Mouse (Mus musculus) megakaryocyte, adult 5-6 weeks (primary cell): ENCODE data around the gene Gm8362. TPM values are rescaled to one million over a fixed set of nuclear protein-coding genes. Genes with fewer than 3 reads are reported as not detected.
"Not testable (repeated sequence)": the region's sequence is repeated elsewhere in the genome, so short reads cannot be mapped to it uniquely, and the experiment has no call there.

ENCODE experiments used
- ATAC-seq: 2 replicates; pipeline ENCODE4 v1.8.0; 2016; ENCODE audit warnings: mild to moderate bottlenecking, inconsistent platforms; ENCODE audit not compliant: poor library complexity, severe bottlenecking
- total RNA-seq, 2 experiments: library from RNA; stranded (forward) in 1 of 2; stranded (reverse) in 1 of 2; fragments of 153-499, 151-499 nt in 1 of 2; fragments of 221-1000, 200-1000 nt in 1 of 2; gene quantifications; 2 replicates each; pipeline versions ENCODE4 v1.2.3 to v1.2.4; 2015 to 2017

The Gm8362 gene
- total RNA-seq (2015) (not detected in 2 replicates), total RNA-seq (2017) (not detected in 2 replicates)

DNA sequence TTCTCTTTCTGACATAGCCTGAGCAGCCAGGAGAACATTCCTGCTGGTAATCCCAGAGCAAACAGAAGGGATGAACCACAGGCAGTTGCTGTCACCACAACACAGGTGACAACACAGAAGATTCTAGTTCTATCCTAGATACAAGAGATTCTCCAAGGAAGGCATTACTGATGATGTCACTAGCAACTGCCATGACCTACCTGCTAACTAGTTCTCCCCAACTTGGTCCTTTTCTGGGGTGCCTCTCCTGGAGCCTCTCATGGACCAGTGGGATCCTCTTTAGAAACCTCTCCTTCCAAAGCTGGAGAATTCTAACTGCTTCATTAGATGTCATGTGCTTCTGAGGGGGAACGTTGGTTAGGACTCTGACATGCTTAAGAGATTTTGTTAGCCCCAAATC is at the start of gene Gm8362:
Gene Gm8362, minus strand, starts transcription at position 101 of the 400 bp plus-strand sequence.
- not testable (repeated sequence) for ATAC-seq

DNA sequence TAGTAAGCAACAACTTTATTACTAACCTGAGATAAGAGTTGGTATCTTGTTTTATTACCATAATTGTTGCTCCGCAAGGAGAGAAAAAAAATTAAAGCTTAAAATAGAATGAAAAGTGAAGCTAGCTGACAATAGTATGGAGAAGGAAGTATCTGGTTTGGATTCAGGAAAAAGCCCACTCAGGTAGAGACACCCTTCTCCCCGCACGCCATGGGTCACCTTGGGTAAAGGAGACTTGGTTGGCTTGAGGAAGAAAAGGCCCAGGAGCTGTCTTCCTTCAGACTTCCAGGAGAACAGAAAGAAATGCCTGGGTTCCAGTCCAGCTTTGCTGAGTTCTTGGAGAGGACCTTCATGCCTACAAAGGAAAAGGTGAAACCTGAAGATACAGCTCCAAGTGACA is 49.1 kb upstream of the Gm8362 start:
- not testable (repeated sequence) for ATAC-seq

DNA sequence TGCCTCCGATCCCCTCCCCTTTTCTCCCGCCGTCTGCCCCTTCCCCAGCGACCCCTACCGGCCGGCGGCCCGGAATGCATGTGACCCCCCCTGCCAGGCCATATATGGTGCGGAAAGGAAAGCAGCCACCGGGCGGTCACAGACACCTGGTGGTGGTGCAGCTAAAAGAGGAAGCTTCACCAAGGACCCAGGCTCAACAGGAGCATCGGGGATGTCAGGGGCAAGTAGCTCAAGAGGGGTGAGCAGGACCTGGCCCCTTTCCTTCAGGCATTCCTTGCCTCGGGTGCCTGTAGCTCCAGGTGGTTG is 17.0 kb downstream of the Gm8362 start:
- ATAC-seq = not testable (repeated sequence)

DNA sequence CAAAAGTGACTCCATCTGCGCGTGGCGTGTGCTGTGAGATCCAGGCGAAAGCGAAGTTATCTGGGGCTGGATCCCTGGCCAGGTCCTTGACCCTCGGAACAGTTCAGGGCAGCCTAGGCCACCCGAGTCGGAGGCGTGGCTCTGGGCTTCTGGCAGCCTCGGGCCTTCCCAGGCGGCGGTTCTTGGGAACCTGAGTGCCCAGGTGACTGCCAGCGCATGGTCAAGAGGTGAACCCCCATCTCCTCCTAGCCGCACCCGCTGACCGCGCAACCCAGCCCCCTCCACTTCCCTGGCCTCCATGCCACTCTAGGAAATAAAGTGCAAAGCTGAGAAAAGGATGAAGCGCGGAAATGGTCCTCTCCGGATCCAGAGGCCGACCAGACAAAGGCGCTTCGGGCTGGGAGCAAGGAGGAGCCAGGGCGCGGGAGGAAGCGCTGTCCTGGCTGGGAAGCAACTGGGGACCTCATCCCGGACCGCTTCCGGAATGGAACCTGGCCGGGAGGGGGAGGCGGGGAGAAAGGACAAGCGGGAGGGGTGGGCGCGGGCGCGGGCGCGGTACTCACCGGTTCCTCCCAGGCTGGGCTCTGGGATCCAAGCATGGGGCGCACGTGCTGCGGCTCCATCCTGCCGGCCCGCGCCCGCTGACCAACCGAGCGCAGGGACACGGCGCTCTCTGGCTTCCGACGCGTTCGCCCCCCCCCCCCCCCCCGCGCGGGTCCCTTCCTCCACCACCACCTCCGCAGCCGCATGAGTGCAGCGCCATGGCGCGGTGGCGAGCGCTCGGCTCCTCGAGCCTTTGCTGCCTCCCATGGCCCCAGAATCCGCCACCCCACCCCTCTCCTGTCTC is 17.6 kb downstream of the Gm8362 start:
- ATAC-seq = not testable (repeated sequence)

DNA sequence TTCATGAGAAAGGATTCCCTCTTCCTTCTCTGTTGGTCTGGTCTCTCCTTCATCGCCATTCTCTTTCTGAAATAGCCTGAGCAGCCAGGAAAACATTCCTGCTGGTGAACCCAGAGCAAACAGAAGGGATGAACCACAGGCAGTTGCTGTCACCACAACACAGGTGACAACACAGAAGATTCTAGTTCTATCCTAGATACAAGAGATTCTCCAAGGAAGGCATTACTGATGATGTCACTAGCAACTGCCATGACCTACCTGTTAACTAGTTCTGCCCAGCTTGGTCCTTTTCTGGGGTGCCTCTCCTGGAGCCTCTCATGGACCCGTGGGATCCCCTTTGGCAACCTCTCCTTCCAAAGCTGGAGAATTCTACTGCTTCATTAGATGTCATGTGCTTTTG is 32.0 kb downstream of the Gm8362 start, which contains the start of gene Gm3636:
Gene Gm3636, minus strand, starts transcription at position 101 of the 400 bp plus-strand sequence.
- not testable (repeated sequence) for ATAC-seq

DNA sequence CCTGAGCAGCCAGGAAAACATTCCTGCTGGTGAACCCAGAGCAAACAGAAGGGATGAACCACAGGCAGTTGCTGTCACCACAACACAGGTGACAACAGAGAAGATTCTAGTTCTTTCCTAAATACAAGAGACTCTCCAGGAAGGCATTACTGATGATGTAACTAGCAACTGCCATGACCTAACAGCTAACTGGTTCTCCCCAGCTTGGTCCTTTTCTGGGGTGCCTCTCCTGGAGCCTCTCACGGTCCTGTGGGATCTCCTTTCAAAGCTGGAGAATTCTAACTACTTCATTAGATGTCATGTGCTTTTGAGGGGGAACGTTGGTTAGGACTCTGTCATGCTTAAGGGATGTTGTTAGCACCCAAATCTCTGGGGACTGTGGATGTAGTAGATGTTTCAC is 54.1 kb downstream of the Gm8362 start, which contains the start of gene Gm8050:
Gene Gm8050, minus strand, starts transcription at position 101 of the 400 bp plus-strand sequence.
- not testable (repeated sequence) for ATAC-seq

Other genes starting within 250 kb of the Gm8362 start
- not detected in 2 replicates for gene Gm8356, start 237.1 kb downstream of the Gm8362 start, total RNA-seq (2015)
- gene Gm8356, start 237.1 kb downstream of the Gm8362 start, total RNA-seq (2017) = not detected in 2 replicates
- gene Gm3629, start 183.8 kb downstream of the Gm8362 start, total RNA-seq (2015) = not detected in 2 replicates
- not detected in 2 replicates for gene Gm3629, start 183.8 kb downstream of the Gm8362 start, total RNA-seq (2017)
- gene Gm3460, start 152.0 kb downstream of the Gm8362 start, total RNA-seq (2015) = not detected in 2 replicates
- not detected in 2 replicates for gene Gm3460, start 152.0 kb downstream of the Gm8362 start, total RNA-seq (2017)
- not detected in 2 replicates for gene Gm10251, start 90.2 kb downstream of the Gm8362 start, total RNA-seq (2015)
- not detected in 2 replicates for gene Gm10251, start 90.2 kb downstream of the Gm8362 start, total RNA-seq (2017)
- gene Gm8050, start 54.2 kb downstream of the Gm8362 start, total RNA-seq (2015) = not detected in 2 replicates
- gene Gm8050, start 54.2 kb downstream of the Gm8362 start, total RNA-seq (2017) = not detected in 2 replicates
- gene Gm3636, start 32.1 kb downstream of the Gm8362 start, total RNA-seq (2015) = 0.50 TPM in 1 of 2 replicates, not detected in the other
- gene Gm3636, start 32.1 kb downstream of the Gm8362 start, total RNA-seq (2017) = not detected in 2 replicates
- gene Gm3642, start 65.9 kb upstream of the Gm8362 start, total RNA-seq (2015) = not detected in 2 replicates
- not detected in 2 replicates for gene Gm3642, start 65.9 kb upstream of the Gm8362 start, total RNA-seq (2017)
- not detected in 2 replicates for gene Gm3667, start 115.6 kb upstream of the Gm8362 start, total RNA-seq (2015)
- gene Gm3667, start 115.6 kb upstream of the Gm8362 start, total RNA-seq (2017) = not detected in 2 replicates
- gene Gm6356, start 199.4 kb upstream of the Gm8362 start, total RNA-seq (2015) = not detected in 2 replicates
- not detected in 2 replicates for gene Gm6356, start 199.4 kb upstream of the Gm8362 start, total RNA-seq (2017)